Mouse (Mus musculus): ENCODE measurements at regions not wholly inside any gene's neighbourhood (a gene's known extent, or its start where the extent isn't known, plus 50 kb on each side); places are given as distances from the start of the nearest gene placed in this dataset.

GRCm38 (mm10) chr2:116942321-116942791, 63.9 kb downstream of the Tmco5 start:
- DNase-seq (ENCODE audit: low read depth, low spot score): peak; percentile 2

GRCm38 (mm10) chr2:116948538-116948937, 70.0 kb downstream of the Tmco5 start:
- no peak for DNase-seq (ENCODE audit: low read depth, low spot score)

- no peak for DNase-seq (ENCODE audit: low read depth, low spot score)
Measured at GRCm38 (mm10) chr2:116949741-116950140, 71.2 kb downstream of the Tmco5 start.

- no peak for DNase-seq (ENCODE audit: low read depth, low spot score)
Measured at GRCm38 (mm10) chr2:116950154-116950553, 71.7 kb downstream of the Tmco5 start.

- DNase-seq (ENCODE audit: low read depth, low spot score): no peak
Measured at GRCm38 (mm10) chr2:116951481-116951880, 73.0 kb downstream of the Tmco5 start.

- no peak for DNase-seq (ENCODE audit: low read depth, low spot score)
Measured at GRCm38 (mm10) chr2:116954280-116954679, 75.8 kb downstream of the Tmco5 start.

- no peak for DNase-seq (ENCODE audit: low read depth, low spot score)
Measured at GRCm38 (mm10) chr2:116954896-116955295, 76.4 kb downstream of the Tmco5 start.

- no peak for DNase-seq (ENCODE audit: low read depth, low spot score)
Measured at GRCm38 (mm10) chr2:116963116-116963873, 84.8 kb downstream of the Tmco5 start.

- no peak for DNase-seq (ENCODE audit: low read depth, low spot score)
Measured at GRCm38 (mm10) chr2:116966266-116966665, 87.8 kb downstream of the Tmco5 start.

- peak; percentile 76 for DNase-seq (ENCODE audit: low read depth, low spot score)
Measured at GRCm38 (mm10) chr2:116971666-116972613, 93.4 kb downstream of the Tmco5 start.

- DNase-seq (ENCODE audit: low read depth, low spot score): peak; percentile 42
Measured at GRCm38 (mm10) chr2:116972614-116972985, 94.1 kb downstream of the Tmco5 start.

GRCm38 (mm10) chr2:116973441-116973840, 95.0 kb downstream of the Tmco5 start:
- no peak for DNase-seq (ENCODE audit: low read depth, low spot score)

GRCm38 (mm10) chr2:116974152-116974551, 95.7 kb downstream of the Tmco5 start:
- DNase-seq (ENCODE audit: low read depth, low spot score): no peak

- DNase-seq (ENCODE audit: low read depth, low spot score): no peak
Measured at GRCm38 (mm10) chr2:116974569-116975060, 96.1 kb downstream of the Tmco5 start.

GRCm38 (mm10) chr2:116975091-116975600, 96.7 kb downstream of the Tmco5 start:
- peak; percentile 50 for DNase-seq (ENCODE audit: low read depth, low spot score)

GRCm38 (mm10) chr2:116975601-116976431, 97.3 kb downstream of the Tmco5 start:
- DNase-seq (ENCODE audit: low read depth, low spot score): peak; percentile 48

GRCm38 (mm10) chr2:116976432-116976750, 97.9 kb downstream of the Tmco5 start:
- peak; percentile 23 for DNase-seq (ENCODE audit: low read depth, low spot score)

- DNase-seq (ENCODE audit: low read depth, low spot score): no peak
Measured at GRCm38 (mm10) chr2:116976951-116977503, 98.5 kb downstream of the Tmco5 start.

- DNase-seq (ENCODE audit: low read depth, low spot score): no peak
Measured at GRCm38 (mm10) chr2:116977771-116978600, 99.5 kb downstream of the Tmco5 start.

GRCm38 (mm10) chr2:116978809-116979208, 100.3 kb downstream of the Tmco5 start:
- DNase-seq (ENCODE audit: low read depth, low spot score): no peak
